Mouse (Mus musculus): ENCODE data around the gene Btg4. TPM values are rescaled to one million over a fixed set of nuclear protein-coding genes. Genes with fewer than 3 reads are reported as not detected.
A peak's percentile ranks its signal among the peaks of the same experiment; 100 is the strongest.
"Not testable (repeated sequence)": the region's sequence is repeated elsewhere in the genome, so short reads cannot be mapped to it uniquely, and the experiment has no call there.

The Btg4 gene
- total RNA-seq, 2 experiments from 2014 or later = not detected

DNA sequence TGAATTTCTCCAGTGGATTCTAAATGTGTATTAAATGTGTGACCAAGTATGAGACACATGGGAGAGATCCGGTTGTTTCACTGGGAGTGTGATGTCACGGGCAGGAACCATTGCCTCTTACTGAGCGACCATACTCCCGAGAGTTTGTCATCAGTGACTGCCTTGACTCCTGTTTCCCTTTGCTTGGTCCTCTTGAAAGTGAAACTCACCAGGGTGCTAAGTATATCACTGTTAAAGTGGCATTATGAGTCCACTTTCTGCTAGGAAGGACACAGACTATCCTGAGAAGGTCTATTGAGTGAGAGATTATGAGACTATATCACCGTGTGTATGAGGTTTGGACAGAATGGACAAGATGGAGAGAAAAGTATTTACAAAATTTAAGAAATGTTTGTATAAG is 20.9 kb downstream of the Btg4 start:
- DNase-seq = no peak

DNA sequence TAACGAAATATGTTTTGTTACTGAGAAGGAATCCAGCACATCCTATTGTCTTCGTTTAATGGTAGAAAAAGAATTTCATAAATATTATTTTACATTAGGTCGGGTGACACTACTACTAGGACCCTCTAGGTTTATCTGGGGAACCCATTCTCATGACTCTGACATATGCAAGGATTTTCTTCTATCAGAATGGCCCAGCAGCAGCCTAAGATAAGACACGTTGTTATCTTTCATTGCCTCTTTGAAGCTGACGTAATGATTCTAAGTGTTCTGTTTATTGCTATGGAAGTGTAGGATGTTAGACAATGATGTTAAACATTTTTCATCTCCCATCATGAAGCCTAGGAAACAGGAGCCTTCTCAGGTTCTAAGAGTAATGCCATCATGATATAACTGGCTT is 33.0 kb downstream of the Btg4 start:
- DNase-seq = no peak

DNA sequence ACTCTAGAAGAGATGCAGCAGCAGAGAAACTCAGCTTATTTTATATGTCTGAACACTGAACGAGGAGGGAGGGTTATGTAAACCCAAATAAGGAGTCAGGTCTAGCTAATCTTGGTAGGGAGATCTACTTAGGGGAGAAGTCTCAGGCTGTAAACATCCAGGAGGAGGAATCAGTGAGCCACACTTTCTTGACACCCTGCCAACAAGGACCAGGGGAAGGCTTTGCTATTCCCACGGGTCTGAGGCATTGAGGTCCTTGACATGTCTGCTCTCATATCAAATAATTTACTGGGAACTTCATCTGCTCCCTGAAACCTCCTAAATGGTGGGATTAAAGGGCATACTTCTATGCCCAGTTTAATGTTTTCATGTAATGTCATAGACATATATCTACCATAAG is 35.6 kb downstream of the Btg4 start:
- DNase-seq = no peak

DNA sequence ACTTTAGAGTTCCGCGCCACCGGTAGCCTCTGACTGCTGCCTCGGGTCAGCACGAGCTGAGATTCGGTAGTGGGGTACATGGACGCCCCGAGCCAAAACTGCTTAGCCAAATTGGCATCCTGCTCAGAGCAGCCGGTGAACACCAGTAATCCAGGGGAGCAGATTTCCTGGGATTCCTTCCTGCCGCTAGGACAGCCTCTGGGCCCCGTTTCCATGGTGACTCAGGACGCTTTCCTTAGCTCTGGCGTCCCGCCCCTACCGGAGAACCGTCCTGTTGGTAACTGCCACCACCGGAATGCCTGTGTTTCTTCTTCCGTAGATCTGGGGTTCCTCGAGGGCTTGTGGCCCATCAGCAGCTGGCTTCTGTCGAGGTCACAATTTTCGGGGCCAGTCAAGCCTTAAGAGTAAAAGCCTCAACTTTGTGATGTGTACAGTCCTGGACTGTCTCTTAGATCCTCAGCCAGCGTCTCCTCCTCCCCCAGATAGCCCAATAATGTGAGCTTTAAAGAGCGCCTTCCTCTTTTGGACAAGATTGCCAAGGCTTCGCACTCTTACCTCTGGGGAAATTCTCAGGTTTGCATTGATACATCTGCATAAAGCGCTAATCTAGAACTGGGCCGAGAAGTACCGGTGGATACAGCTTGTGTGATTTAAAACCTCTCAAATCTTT is 41.2 kb downstream of the Btg4 start, which contains the start of gene 4833427G06Rik:
TSS of gene 4833427G06Rik (minus strand) at position 323 of the 670 bp plus-strand sequence.
- no peak for DNase-seq

DNA sequence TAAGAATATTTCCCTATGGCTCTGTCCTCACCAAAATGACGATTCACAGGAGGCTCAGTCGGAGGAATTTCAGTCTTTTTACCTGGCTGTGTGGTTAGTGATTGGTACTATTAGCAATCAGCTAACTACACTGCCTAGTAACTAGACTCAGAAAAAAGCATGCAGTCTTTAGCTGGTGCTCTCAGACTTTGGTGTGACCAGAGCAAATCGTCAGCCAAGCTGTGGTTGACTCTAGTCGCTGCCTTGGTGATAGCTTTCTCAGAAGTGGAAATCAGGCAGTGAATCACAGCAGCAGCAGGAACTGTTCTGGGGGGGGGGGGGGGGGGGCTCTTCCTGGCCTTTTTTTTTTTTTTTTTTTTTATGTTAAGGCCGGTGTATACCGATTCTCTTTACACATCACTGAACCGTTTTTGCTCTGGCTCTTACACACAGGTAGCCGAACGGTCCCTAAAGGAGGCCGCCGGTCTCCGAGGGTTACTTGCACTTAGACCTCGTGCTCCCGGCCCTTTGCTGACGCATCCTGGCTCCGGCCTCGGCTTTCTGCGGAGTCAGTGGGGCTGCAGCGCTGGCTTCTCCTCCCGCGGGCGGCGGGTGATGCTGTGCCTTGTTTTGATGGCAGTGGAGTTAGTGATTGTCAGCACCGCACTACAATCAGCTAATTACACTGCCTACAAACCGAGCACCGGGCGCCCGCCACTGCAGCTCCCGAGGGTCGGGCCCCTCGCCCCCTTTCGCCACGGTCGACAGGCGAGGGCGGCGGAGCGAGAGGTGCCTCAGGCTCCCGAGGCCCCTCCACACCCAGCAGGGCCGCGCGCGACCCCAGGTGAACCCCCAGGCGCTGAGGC is 42.5 kb downstream of the Btg4 start:
- peak; percentile 27 for DNase-seq

DNA sequence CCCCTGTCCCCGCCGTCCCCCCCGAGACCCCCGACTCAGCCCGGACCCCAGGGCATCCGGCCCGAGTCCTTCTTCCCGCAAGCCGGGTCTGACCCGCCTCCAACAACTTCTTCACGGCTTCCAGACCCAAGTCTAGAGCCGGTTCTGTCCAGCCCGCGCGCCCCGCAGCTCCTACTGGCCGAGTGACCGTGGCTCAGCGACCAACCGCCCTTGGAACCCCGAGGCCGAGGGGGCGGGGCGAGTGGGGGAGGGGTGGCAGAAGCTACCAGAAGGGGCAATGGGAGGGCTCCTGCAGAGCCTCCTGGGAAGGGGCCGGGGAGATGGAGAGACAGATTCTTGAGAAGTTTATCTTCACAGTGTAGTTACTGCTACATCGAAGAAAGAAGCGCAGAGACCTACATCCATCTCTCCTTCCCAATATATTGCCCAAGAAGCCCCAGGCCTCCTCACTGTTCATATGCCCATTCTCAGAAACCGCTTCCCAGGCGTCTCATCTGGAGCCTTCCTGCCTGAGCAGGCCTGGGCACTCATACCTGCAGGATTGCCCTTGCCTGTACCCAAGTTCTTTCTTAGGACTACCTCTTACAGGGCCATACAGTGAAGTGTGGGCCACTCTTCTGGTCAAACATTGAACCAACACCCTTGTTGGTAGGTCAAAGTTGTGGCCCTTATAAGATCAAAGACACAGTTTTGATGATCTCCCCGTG is 43.3 kb downstream of the Btg4 start:
- peak; percentile 8 for DNase-seq

DNA sequence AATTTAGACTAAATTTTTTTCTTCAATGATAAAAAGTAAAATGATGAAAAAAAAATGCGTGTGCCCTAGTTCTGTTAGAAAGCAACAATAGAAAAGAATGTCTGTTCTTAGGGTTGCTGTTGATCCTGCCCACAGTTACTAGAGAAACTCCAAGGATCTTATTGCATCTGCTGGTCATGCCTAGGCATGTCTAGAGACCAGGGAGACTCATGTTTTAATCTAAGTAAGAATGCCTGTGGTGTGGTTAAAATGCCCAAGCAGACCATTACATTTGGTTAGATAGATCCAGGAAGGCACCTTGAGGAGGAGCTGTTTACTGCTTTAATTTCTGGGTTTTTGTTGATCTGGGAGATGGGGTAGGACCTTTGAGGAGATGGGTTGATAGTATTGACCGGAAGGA is 45.0 kb downstream of the Btg4 start:
- DNase-seq = no peak

DNA sequence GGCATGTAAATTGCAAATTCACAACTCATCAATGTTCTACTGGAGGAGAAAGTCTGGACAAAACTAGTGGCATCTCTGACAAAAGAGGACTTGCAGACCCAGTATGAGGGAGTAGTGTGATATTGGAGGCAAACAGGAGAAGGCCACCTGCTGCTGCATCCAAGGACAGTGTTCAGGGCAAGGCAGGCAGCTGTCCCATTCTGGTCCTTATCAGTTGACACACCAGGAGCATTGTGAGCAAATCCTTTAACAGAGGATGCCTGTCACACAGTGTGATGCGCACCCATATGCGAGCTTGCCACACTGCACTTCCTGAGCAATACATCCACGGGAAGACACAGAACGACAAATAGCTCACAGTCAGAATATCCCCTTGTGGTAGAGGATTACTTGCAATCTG is 54.1 kb downstream of the Btg4 start:
- no peak for DNase-seq

DNA sequence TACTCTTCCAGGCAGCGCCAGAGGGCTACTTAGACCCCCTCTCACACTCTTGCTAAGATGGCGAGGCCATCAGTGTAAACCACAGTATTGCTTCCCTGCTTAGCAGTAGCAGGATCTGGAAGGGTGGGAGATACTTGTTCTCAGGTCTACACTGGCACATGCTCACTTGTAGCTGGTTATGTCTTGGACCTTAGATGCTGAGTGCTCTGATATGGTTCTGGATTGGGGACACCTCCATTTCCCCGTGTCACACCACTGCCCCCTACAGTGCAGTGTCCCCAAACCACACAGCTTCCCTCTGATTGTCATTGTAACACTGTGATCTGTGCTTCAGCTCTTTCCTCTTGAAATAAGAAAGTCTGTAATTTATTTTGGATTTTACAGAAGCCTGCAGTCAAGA is 76.3 kb downstream of the Btg4 start:
- no peak for DNase-seq

DNA sequence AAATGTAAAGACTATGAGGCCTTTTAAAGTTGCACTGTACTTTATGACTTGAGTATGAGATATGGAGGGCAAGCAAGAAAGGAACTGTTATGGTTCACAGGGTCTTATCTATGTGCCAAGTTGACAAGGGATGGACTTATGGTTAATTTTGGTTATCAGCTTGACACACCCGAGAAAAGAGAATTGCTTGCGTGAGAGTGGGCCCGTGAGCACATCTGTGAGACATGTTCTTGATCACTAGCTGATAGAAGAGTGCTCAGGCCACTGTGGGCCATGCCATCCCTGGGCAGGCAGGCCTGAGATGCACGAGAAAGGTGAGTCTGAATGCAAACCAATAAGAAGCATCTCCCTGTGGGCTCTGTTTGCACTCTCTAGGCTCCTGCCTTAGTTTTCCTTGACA is 76.7 kb downstream of the Btg4 start:
- no peak for DNase-seq

DNA sequence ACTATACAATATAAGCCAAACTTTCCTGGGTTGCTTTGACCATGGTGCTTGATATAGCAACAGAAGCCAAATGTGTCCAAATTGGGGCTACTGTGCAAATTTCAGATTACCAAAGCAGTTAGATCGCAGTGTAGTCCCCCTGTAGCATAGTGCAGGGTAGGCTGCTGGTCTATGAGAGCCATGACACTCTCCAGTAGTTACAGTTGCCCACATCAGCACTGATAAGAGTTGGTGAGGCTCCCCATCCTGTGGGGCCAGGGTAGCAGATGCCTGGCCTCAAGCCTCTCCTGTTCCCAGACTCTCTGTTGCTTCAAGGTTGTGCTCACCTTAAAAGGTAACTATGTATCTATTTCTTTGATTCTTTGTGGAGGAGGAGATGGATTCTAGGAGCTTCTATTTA is 77.1 kb downstream of the Btg4 start:
- no peak for DNase-seq

DNA sequence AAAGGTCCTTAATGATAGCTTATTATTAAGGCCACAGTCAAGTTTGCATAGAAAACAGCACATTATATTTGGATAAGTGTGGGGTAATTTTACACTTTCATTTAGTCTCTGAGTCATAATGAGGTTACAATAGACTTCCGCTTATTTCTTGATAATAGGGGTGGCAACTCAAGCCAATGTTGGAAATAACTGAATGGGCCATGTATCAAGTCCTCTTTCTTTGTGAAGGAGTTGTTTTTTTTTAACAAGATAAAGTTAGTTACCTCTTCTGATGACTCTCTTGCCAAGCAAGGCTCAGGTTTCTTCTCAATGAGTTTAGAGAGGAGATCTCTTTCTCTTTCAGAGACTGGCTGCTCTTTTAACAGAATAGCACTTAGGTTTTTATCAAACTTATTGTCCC is 77.6 kb downstream of the Btg4 start:
- DNase-seq = no peak

DNA sequence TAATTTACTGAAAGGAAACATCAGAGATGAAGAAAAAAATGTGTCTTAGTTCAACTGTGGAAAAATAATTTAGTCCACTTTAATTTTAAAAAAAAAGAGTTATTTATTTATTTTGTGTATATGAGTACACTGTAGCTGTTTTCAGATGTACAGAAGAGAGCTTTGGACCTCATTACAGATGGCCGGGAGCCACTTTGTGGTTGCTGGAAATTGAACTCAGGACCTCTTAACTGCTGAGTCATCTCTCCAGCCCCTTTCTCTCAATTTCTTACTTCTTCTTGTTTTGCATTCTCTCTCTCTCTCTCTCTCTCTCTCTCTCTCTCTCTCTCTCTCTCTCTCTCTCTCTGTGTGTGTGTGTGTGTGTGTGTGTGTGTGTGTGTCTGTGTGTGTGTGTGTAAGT is 78.7 kb downstream of the Btg4 start:
- not testable (repeated sequence) for DNase-seq

DNA sequence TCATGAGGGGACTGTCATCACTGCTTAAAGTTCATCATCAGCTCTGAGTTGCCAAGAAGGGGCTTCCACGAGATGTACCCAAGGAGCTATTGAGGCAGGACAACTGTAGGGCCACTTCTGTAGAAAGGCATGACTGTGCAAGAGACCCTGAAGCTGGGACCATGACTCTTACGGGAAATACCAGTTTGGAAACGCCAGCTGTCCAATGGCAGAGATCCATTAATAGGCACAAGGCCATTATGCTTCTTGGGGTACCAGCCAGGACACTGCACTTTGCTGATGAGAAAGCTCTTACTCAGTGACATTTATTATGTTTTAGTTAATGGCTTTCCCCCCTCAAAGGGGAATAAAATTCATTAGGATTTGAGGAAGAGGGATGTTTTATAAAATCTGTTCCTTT is 80.0 kb downstream of the Btg4 start:
- DNase-seq = no peak

DNA sequence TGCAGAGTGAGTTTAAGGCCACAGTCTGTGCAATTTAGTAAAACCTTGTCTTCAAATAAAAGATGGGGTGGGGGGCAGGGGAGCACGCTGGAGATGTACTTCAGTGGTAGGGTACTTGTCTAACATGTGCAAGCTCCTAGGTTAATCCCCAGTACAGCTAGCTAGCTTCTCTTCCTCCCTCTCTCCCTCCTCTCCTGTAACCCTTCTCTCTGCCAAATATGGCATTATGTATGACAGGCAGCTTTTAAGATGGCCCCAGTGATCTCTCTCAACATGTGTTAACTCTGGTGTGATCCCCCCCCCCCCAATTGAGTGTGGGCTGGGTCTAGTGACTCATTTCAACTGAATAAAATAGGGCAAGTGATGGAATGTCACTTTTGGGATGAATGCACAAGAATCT is 82.7 kb downstream of the Btg4 start:
- no peak for DNase-seq

DNA sequence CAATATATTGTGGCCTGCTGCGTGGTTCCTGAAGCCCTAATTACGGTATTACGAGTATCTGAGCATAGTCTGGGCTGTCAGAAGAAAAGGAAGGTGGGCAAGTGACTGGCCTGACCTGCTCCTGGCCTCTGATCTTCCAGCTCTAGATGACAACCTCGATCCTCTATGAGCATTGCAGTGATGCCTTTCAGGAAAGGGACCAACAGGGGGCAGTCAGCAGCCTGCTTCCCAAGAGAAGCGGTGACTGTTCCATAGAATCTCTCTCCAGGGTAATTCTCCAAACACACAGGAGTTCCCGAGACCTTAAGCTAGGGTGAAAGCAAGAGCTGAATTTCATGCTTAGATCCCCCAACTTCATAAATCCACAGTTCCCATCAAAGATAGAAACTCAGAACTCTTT is 83.5 kb downstream of the Btg4 start:
- DNase-seq = no peak

DNA sequence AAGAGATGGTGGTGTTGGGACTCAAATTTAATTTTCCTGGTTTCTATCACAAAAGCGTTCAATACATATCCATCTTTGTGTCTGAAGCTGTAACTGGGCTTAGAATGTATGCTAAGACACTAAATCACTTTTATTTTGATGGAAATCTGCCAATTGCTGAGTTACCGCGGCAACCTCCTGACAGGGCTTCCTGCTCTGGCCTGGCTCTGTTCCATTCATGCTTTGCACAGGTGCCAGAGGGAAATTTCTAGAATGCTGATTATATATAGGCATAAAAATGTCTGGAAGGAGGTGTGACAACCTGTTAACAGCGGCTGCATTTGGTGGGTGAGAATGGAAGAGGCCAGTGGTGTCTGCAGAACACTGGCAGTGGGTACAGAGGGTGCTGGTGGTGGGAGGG is 85.8 kb downstream of the Btg4 start:
- no peak for DNase-seq

DNA sequence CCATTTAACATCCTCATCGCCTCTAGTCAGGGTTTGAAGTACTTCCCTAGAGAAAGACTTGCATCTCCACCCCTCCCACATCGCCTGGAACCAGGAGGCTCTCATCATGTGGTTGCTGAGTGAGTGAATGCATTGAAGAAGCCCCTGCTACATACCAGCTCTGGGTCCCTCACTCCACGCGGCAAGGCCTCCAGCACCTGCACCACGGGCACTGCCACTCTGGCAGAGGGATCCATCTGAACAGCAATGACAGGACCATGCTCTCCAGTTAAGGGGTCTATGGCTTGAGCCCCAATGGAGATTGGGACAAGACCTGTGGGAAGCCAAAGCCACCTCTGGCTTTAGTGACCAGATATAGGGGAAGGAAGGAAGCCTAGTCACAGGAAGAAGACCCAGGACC is 86.6 kb downstream of the Btg4 start:
- DNase-seq = no peak

DNA sequence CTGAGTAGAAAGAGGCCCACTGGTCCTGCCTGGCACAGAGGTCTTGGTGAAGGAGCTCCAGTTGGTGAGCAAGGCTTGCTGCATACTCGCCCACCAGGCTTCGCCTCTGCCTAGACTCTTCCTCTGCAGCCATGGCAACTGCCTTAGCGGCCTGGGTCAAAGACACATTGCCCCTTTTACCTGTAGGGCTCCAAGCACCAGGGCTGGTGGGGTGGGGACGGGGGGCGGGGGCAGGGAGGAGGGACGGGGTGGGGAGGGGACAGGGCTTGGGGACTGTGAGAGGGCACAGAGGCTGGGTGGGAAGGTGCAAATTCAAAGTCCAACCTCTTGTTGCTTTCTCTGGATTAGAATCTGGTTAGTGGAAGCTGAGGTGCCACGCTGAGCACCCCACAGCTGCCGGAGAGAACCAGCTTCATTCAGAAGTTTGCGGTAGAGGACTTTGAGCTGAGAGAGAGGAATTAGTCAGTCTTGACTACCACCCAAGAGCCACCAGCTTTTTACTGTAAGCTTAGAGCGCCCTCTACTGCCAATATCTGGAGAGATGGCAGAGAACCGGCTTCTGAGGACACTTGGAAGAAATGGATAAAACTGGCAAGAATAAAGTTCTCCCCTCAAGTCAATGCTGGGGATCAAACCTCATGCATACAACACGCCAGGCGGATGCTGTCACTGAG is 91.5 kb downstream of the Btg4 start:
- DNase-seq = peak; percentile 14

DNA sequence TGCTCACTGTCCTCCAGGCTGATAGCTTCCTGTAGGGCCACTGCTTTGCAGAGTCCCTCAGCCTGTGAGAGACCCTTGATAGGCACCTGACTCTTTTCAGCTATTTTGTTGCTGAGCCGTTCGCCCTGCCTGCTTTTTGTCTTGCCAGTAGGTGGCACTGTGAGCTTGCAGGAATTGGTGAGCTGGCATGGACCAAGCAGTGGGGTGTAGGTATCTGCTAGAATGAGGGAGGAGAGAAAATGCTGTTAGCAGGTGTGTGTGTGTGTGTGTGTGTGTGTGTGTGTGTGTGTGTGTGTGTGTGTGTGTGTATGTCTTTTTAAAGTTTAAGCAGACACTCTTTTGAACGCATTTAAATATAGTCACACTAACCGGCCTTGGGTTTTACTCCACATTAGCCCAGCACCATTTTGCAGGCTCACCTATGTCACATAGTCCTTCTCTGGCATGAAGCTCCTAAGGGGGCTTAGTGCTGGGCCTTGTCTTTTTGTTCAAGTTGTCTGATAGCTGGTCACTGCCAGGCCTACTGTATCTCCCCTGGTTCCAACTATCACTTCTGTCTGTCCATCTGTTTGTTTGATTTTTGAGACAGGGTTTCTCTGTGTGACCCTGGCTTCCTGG is 101.2 kb downstream of the Btg4 start:
- DNase-seq = peak; percentile 59

DNA sequence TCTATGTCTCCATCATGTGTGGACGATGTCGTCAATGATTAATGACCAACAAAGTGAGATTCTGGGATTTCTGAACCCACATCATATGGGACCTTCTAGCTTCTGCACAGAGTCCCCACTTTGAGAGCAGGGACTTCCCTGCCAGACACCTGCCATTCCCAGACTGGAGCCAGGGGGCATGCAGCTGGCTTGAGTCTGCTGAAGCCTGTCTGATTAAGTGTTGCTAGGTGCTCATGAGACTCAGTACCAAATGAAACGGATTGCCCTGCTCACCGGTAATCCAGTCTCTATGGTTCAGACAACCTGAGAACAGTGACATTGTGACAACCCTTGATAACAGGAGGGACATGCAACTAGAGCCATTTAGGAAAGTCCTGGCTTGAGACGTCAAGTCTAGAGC is 103.3 kb downstream of the Btg4 start:
- DNase-seq = no peak
